Mouse (Mus musculus): ENCODE data around the gene Fignl1.

- TF ChIP-seq CTCF (IDR thresholded peaks at IDR 0.05; ENCODE audit: borderline replicate concordance, control insufficient read depth, extremely low read depth, insufficient read depth, low read length, poor library complexity) (no peak), POLR2A (IDR thresholded peaks at IDR 0.05; ENCODE audit: control insufficient read depth, extremely low read depth, insufficient read depth, low read length, poor library complexity) (no peak)
These were observed 68.2 kb downstream of the Fignl1 start for GRCm38 (mm10) chr11:11740603-11741002.

Data from thymus, adult 2 months (tissue).